8 mouse cellular contexts compared by ENCODE assay signal in genomic region chr17:57060231-57060801, GRCm38 (mm10). TPM values are rescaled to one million over a fixed set of nuclear protein-coding genes. Genes with fewer than 3 reads are reported as not detected.
A peak's percentile ranks its signal among the peaks of the same experiment; 100 is the strongest.
DNase-seq lines count a peak whose midpoint lies in the region; ATAC-seq lines count a peak whose summit lies in the region.

No protein-coding gene starts in this region.

- peak; percentile 98 for DNase-seq in ES-CJ7 (ENCODE audit: low read depth, low spot score)
- DNase-seq in cerebellum, adult 11 months = peak; percentile 98
- peak; percentile 98 for DNase-seq in forebrain, embryonic 14.5 days (ENCODE audit: low spot score)
- DNase-seq in heart, postnatal 14 days = peak; percentile 92 to 95
- DNase-seq in layer of hippocampus, adult 11-12 months (ENCODE audit: low spot score) = peak; percentile 96
- DNase-seq in lung, adult 18-20 months = peak; percentile 98
- peak; percentile 97 for DNase-seq in testis, postnatal 14 days (ENCODE audit: low spot score)

- ATAC-seq in forebrain, embryonic 14.5 days = peak; percentile 90
- ATAC-seq in neural tube, embryonic 15.5 days (ENCODE audit: low FRiP score) = peak; percentile 92

- no peaks in the 10 kb centered on the region for H3K9me3 ChIP-seq in forebrain, embryonic 14.5 days (replicated peaks; ENCODE audit: control insufficient read depth, low read length)
- H3K9me3 ChIP-seq in neural tube, embryonic 15.5 days (replicated peaks) = no peaks in the 10 kb centered on the region

- under 1% methylated on average over 44 of the region's 44 CpGs for WGBS in forebrain, embryonic 14.5 days
- WGBS in neural tube, embryonic 15.5 days = under 1% methylated on average over 44 of the region's 44 CpGs

- intact Hi-C loops in heart, postnatal 14 days (cut with DNase I) = loop anchor here (5.0 kb wide), 1 partner anchor 37 kb away; no protein-coding TSS in a partner anchor

- H3K4me3 ChIP-seq in forebrain, embryonic 14.5 days (ENCODE audit: low read depth, low read length) = peak overlapping the region; percentile 80
- H3K4me3 ChIP-seq in neural tube, embryonic 15.5 days (replicated peaks) = peak overlapping the region; percentile 88

- H3K27ac ChIP-seq in forebrain, embryonic 14.5 days (ENCODE audit: low read depth, low read length) = peak overlapping the region; percentile 79
- peak overlapping the region; percentile 94 for H3K27ac ChIP-seq in neural tube, embryonic 15.5 days (replicated peaks)

- H3K9ac ChIP-seq in forebrain, embryonic 14.5 days (ENCODE audit: low read length) = peak overlapping the region; percentile 81; the same call in 1 of the 2 replicates
- H3K9ac ChIP-seq in neural tube, embryonic 15.5 days (replicated peaks) = peak overlapping the region; percentile 81

- peaks cover 25% of the 10 kb centered on the region for H3K27me3 ChIP-seq in forebrain, embryonic 14.5 days (replicated peaks; ENCODE audit: control insufficient read depth, insufficient read depth, low read length)
- peaks cover 32% of the 10 kb centered on the region for H3K27me3 ChIP-seq in neural tube, embryonic 15.5 days (replicated peaks)

- peak overlapping the region; percentile 67 for H3K4me2 ChIP-seq in forebrain, embryonic 14.5 days (ENCODE audit: low read length)
- peak overlapping the region; percentile 70 for H3K4me2 ChIP-seq in neural tube, embryonic 15.5 days

- peaks cover 11% of the 10 kb centered on the region for H3K36me3 ChIP-seq in forebrain, embryonic 14.5 days (ENCODE audit: control insufficient read depth, insufficient read depth, low read length)
- H3K36me3 ChIP-seq in neural tube, embryonic 15.5 days = peaks cover 17% of the 10 kb centered on the region

- peaks cover 15% of the 10 kb centered on the region for H3K4me1 ChIP-seq in forebrain, embryonic 14.5 days (ENCODE audit: control insufficient read depth, insufficient read depth, low read length)
- H3K4me1 ChIP-seq in neural tube, embryonic 15.5 days = peaks cover 32% of the 10 kb centered on the region

RNA-seq across cellular contexts. Expression of gene Slc25a23, which starts 0.7 kb away (rescaled TPM):
- polyA plus RNA-seq in forebrain, embryonic 14.5 days (2014; fragmentation: Nextera tagmentation; extraction: Ambion mirVana) = 25.7 and 27.2 TPM in 2 replicates
- total RNA-seq in heart, postnatal 14 days (2021) = 10 to 100 TPM; 69.3 to 73.8 TPM
- polyA plus RNA-seq in neural tube, embryonic 15.5 days (2015; fragmentation: Nextera tagmentation; extraction: Ambion mirVana) = 42.7 and 43.7 TPM in 2 replicates

RNA-seq across cellular contexts. Expression of gene Crb3, which starts 1.4 kb away (rescaled TPM):
- polyA plus RNA-seq in forebrain, embryonic 14.5 days (2014; fragmentation: Nextera tagmentation; extraction: Ambion mirVana) = 1.9 and 2.0 TPM in 2 replicates
- under 1 TPM; 0.22 to 0.29 TPM for total RNA-seq in heart, postnatal 14 days (2021)
- 1.6 and 10.2 TPM in 2 replicates for polyA plus RNA-seq in neural tube, embryonic 15.5 days (2015; fragmentation: Nextera tagmentation; extraction: Ambion mirVana)

RNA-seq across cellular contexts. Expression of gene Dennd1c, which starts 18.0 kb away (rescaled TPM):
- 3.6 and 4.1 TPM in 2 replicates for polyA plus RNA-seq in forebrain, embryonic 14.5 days (2014; fragmentation: Nextera tagmentation; extraction: Ambion mirVana)
- 1 to 10 TPM; 2.0 TPM for total RNA-seq in heart, postnatal 14 days (2021)
- 5.6 and 7.7 TPM in 2 replicates for polyA plus RNA-seq in neural tube, embryonic 15.5 days (2015; fragmentation: Nextera tagmentation; extraction: Ambion mirVana)

RNA-seq across cellular contexts. Expression of gene Slc25a41, which starts 18.9 kb away (rescaled TPM):
- polyA plus RNA-seq in forebrain, embryonic 14.5 days (2014; fragmentation: Nextera tagmentation; extraction: Ambion mirVana) = not detected in 2 replicates
- not detected for total RNA-seq in heart, postnatal 14 days (2021)
- polyA plus RNA-seq in neural tube, embryonic 15.5 days (2015; fragmentation: Nextera tagmentation; extraction: Ambion mirVana) = not detected in 2 replicates

RNA-seq across cellular contexts. Expression of gene Tubb4a, which starts 27.3 kb away (rescaled TPM):
- polyA plus RNA-seq in forebrain, embryonic 14.5 days (2014; fragmentation: Nextera tagmentation; extraction: Ambion mirVana) = 229 and 249 TPM in 2 replicates
- total RNA-seq in heart, postnatal 14 days (2021) = 1 to 10 TPM; 3.3 to 3.9 TPM
- 309 and 350 TPM in 2 replicates for polyA plus RNA-seq in neural tube, embryonic 15.5 days (2015; fragmentation: Nextera tagmentation; extraction: Ambion mirVana)

Comparison
In these comparisons a context has a peak if more than half of its experiments do, and no peak if none do; other contexts are left out.
1. Peak in every context shown above with its lines: DNase-seq, ATAC-seq, H3K4me3 ChIP-seq and H3K27ac ChIP-seq.